Mouse (Mus musculus) neural tube, embryonic 15.5 days (tissue): ENCODE data around the gene Pkp1. TPM values are rescaled to one million over a fixed set of nuclear protein-coding genes. Genes with fewer than 3 reads are reported as not detected.

Experiments
- ATAC-seq: fragments of 200-750 bp; cut with Nextera tagmentation; 2 replicates; pipeline ENCODE4 v1.8.0; 2017; ENCODE audit warnings: mild to moderate bottlenecking, moderate TSS enrichment, moderate library complexity; ENCODE audit not compliant: low FRiP score
- H3K27ac ChIP-seq: fragments of 300-500 bp; sonication (generic); replicated peaks from 2 replicates; pipeline ENCODE4 v1.5.1; 2015; ENCODE audit warnings: mild to moderate bottlenecking, inconsistent platforms
- H3K27me3 ChIP-seq: fragments of 300-500 bp; sonication (generic); replicated peaks from 2 replicates; pipeline ENCODE4 v1.6.1; 2015; ENCODE audit warnings: inconsistent platforms
- H3K36me3 ChIP-seq: fragments of 300-500 bp; sonication (generic); 2 replicates; pipeline ENCODE4 v1.6.1; 2015; ENCODE audit warnings: inconsistent platforms
- H3K4me1 ChIP-seq: fragments of 300-500 bp; sonication (generic); 2 replicates; pipeline ENCODE4 v1.6.1; 2015; ENCODE audit warnings: inconsistent platforms
- H3K4me2 ChIP-seq: fragments of 300-500 bp; sonication (generic); 2 replicates; pipeline ENCODE4 v1.6.1; 2015; ENCODE audit warnings: inconsistent platforms, mild to moderate bottlenecking, moderate library complexity
- H3K4me3 ChIP-seq: fragments of 300-500 bp; sonication (generic); replicated peaks from 2 replicates; pipeline ENCODE4 v1.5.1; 2015; ENCODE audit warnings: mild to moderate bottlenecking, inconsistent platforms
- H3K9ac ChIP-seq: fragments of 300-500 bp; sonication (generic); replicated peaks from 2 replicates; pipeline ENCODE4 v1.6.1; 2015; ENCODE audit warnings: mild to moderate bottlenecking, inconsistent platforms
- H3K9me3 ChIP-seq: fragments of 300-500 bp; sonication (generic); replicated peaks from 2 replicates; pipeline ENCODE4 v1.6.1; 2016; ENCODE audit warnings: inconsistent platforms
- WGBS: fragments of 180-500 bp; shearing (Covaris S2); methylation state at CpG from one replicate; pipeline ENCODE4 v1.1.7; 2015; ENCODE audit warnings: mixed read lengths; 5-methylcytosine and 5-hydroxymethylcytosine counted together
- polyA plus RNA-seq: library from polyadenylated mRNA; unstranded; fragments of >200 nt; fragmentation: Nextera tagmentation; extraction: Ambion mirVana; gene quantifications from 2 replicates; pipeline ENCODE4 v1.2.1, GENCODE M21; 2015

The Pkp1 gene
- polyA plus RNA-seq, 1 experiment from 2014 or later: 0.10 TPM

GRCm38 (mm10) chr1:135872991-135873390, 46.0 kb downstream of the Pkp1 start:
- H3K27ac ChIP-seq: no peak overlapping the region
- H3K9ac ChIP-seq: no peak overlapping the region
- no peaks in the 10 kb centered on the region for H3K27me3 ChIP-seq
- no peak for ATAC-seq
- H3K36me3 ChIP-seq: no peaks in the 10 kb centered on the region
- no peaks in the 10 kb centered on the region for H3K9me3 ChIP-seq
- 89% methylated on average over 4 of the region's 4 CpGs for WGBS
- no peaks in the 10 kb centered on the region for H3K4me1 ChIP-seq
- no peak overlapping the region for H3K4me2 ChIP-seq
- no peak overlapping the region for H3K4me3 ChIP-seq

GRCm38 (mm10) chr1:135868570-135868969, 50.4 kb downstream of the Pkp1 start:
- no peaks in the 10 kb centered on the region for H3K27me3 ChIP-seq
- H3K4me2 ChIP-seq: no peak overlapping the region
- no peaks in the 10 kb centered on the region for H3K4me1 ChIP-seq
- no peak for ATAC-seq
- H3K9me3 ChIP-seq: no peaks in the 10 kb centered on the region
- no peak overlapping the region for H3K27ac ChIP-seq
- H3K9ac ChIP-seq: no peak overlapping the region
- no peak overlapping the region for H3K4me3 ChIP-seq
- WGBS: 91% methylated on average over 6 of the region's 6 CpGs
- no peaks in the 10 kb centered on the region for H3K36me3 ChIP-seq

GRCm38 (mm10) chr1:135865518-135866194, 53.4 kb downstream of the Pkp1 start:
- Histone ChIP-seq H3K27ac (no peak overlapping the region), H3K27me3 (no peaks in the 10 kb centered on the region), H3K36me3 (no peaks in the 10 kb centered on the region), H3K4me2 (no peak overlapping the region), H3K9me3 (no peaks in the 10 kb centered on the region), H3K9ac (no peak overlapping the region), H3K4me1 (no peaks in the 10 kb centered on the region), H3K4me3 (no peak overlapping the region)
- ATAC-seq: peak; percentile 88
- 52% methylated on average over 19 of the region's 19 CpGs for WGBS

GRCm38 (mm10) chr1:135864830-135865229, 54.2 kb downstream of the Pkp1 start:
- H3K9ac ChIP-seq: no peak overlapping the region
- 88% methylated on average over 6 of the region's 6 CpGs for WGBS
- no peaks in the 10 kb centered on the region for H3K27me3 ChIP-seq
- H3K9me3 ChIP-seq: no peaks in the 10 kb centered on the region
- H3K4me2 ChIP-seq: no peak overlapping the region
- no peaks in the 10 kb centered on the region for H3K36me3 ChIP-seq
- no peak overlapping the region for H3K27ac ChIP-seq
- H3K4me3 ChIP-seq: no peak overlapping the region
- H3K4me1 ChIP-seq: no peaks in the 10 kb centered on the region
- ATAC-seq: no peak

GRCm38 (mm10) chr1:135863786-135864335, 55.1 kb downstream of the Pkp1 start:
- no peak for ATAC-seq
- Histone ChIP-seq H3K27me3 (no peaks in the 10 kb centered on the region), H3K9me3 (no peaks in the 10 kb centered on the region), H3K36me3 (no peaks in the 10 kb centered on the region), H3K27ac (no peak overlapping the region), H3K4me2 (no peak overlapping the region), H3K4me1 (no peaks in the 10 kb centered on the region), H3K9ac (no peak overlapping the region), H3K4me3 (no peak overlapping the region)
- WGBS: 85% methylated on average over 9 of the region's 9 CpGs

GRCm38 (mm10) chr1:135862561-135862960, 56.4 kb downstream of the Pkp1 start:
- H3K27me3 ChIP-seq: no peaks in the 10 kb centered on the region
- 81% methylated on average over 5 of the region's 5 CpGs for WGBS
- H3K27ac ChIP-seq: no peak overlapping the region
- no peaks in the 10 kb centered on the region for H3K9me3 ChIP-seq
- H3K4me1 ChIP-seq: no peaks in the 10 kb centered on the region
- H3K4me2 ChIP-seq: no peak overlapping the region
- no peak for ATAC-seq
- no peak overlapping the region for H3K4me3 ChIP-seq
- H3K36me3 ChIP-seq: no peaks in the 10 kb centered on the region
- H3K9ac ChIP-seq: no peak overlapping the region

GRCm38 (mm10) chr1:135861980-135862552, 56.9 kb downstream of the Pkp1 start:
- ATAC-seq: no peak
- no peaks in the 10 kb centered on the region for H3K4me1 ChIP-seq
- no peaks in the 10 kb centered on the region for H3K36me3 ChIP-seq
- no peak overlapping the region for H3K9ac ChIP-seq
- no peak overlapping the region for H3K4me3 ChIP-seq
- no peak overlapping the region for H3K27ac ChIP-seq
- H3K27me3 ChIP-seq: no peaks in the 10 kb centered on the region
- no peak overlapping the region for H3K4me2 ChIP-seq
- no peaks in the 10 kb centered on the region for H3K9me3 ChIP-seq
- WGBS: 73% methylated on average over 9 of the region's 9 CpGs

- H3K27me3 ChIP-seq: no peaks in the 10 kb centered on the region
- H3K36me3 ChIP-seq: no peaks in the 10 kb centered on the region
- no peak overlapping the region for H3K9ac ChIP-seq
- ATAC-seq: no peak
- no peaks in the 10 kb centered on the region for H3K4me1 ChIP-seq
- 83% methylated on average over 5 of the region's 5 CpGs for WGBS
- H3K4me2 ChIP-seq: no peak overlapping the region
- H3K9me3 ChIP-seq: no peaks in the 10 kb centered on the region
- no peak overlapping the region for H3K27ac ChIP-seq
- no peak overlapping the region for H3K4me3 ChIP-seq
These were observed 57.9 kb downstream of the Pkp1 start for GRCm38 (mm10) chr1:135861091-135861490.

- H3K27me3 ChIP-seq: no peaks in the 10 kb centered on the region
- H3K9ac ChIP-seq: no peak overlapping the region
- whole genome bisulfite sequencing: 92% methylated on average over 7 of the region's 7 CpGs
- H3K9me3 ChIP-seq: no peaks in the 10 kb centered on the region
- H3K4me3 ChIP-seq: no peak overlapping the region
- ATAC-seq: no peak
- H3K27ac ChIP-seq: no peak overlapping the region
- H3K4me1 ChIP-seq: no peaks in the 10 kb centered on the region
- H3K36me3 ChIP-seq: no peaks in the 10 kb centered on the region
- no peak overlapping the region for H3K4me2 ChIP-seq
These were observed 60.5 kb downstream of the Pkp1 start for GRCm38 (mm10) chr1:135858533-135858932.

- Histone ChIP-seq H3K4me1 (peaks cover 7% of the 10 kb centered on the region; the same call in 1 of the 2 replicates), H3K4me3 (no peak overlapping the region), H3K27ac (no peak overlapping the region), H3K27me3 (no peaks in the 10 kb centered on the region), H3K4me2 (no peak overlapping the region), H3K9me3 (no peaks in the 10 kb centered on the region), H3K36me3 (no peaks in the 10 kb centered on the region), H3K9ac (no peak overlapping the region)
- WGBS: 61% methylated on average over 11 of the region's 11 CpGs
- ATAC-seq: no peak
These were observed 61.8 kb downstream of the Pkp1 start for GRCm38 (mm10) chr1:135857137-135857775.

GRCm38 (mm10) chr1:135856070-135856469, 62.9 kb downstream of the Pkp1 start:
- ATAC-seq: no peak
- no peaks in the 10 kb centered on the region for H3K27me3 ChIP-seq
- no peaks in the 10 kb centered on the region for H3K36me3 ChIP-seq
- H3K27ac ChIP-seq: no peak overlapping the region
- peaks cover 14% of the 10 kb centered on the region; the same call in 1 of the 2 replicates for H3K4me1 ChIP-seq
- WGBS: 85% methylated on average over 4 of the region's 4 CpGs
- H3K4me3 ChIP-seq: no peak overlapping the region
- no peaks in the 10 kb centered on the region for H3K9me3 ChIP-seq
- no peak overlapping the region for H3K4me2 ChIP-seq
- H3K9ac ChIP-seq: no peak overlapping the region

GRCm38 (mm10) chr1:135855344-135855687, 63.7 kb downstream of the Pkp1 start:
- no peak for ATAC-seq
- Histone ChIP-seq H3K9ac (no peak overlapping the region), H3K4me3 (no peak overlapping the region), H3K4me1 (peaks cover 14% of the 10 kb centered on the region; the same call in 1 of the 2 replicates), H3K9me3 (no peaks in the 10 kb centered on the region), H3K4me2 (no peak overlapping the region), H3K27ac (no peak overlapping the region), H3K36me3 (no peaks in the 10 kb centered on the region), H3K27me3 (no peaks in the 10 kb centered on the region)
- WGBS: 91% methylated on average over 1 of the region's 1 CpGs
